Mouse (Mus musculus): ENCODE measurements around the gene Agbl4. TPM values are rescaled to one million over a fixed set of nuclear protein-coding genes. Genes with fewer than 3 reads are reported as not detected.

Agbl4 gene
- total and polyA plus RNA-seq, 3 experiments = not detected

DNA sequence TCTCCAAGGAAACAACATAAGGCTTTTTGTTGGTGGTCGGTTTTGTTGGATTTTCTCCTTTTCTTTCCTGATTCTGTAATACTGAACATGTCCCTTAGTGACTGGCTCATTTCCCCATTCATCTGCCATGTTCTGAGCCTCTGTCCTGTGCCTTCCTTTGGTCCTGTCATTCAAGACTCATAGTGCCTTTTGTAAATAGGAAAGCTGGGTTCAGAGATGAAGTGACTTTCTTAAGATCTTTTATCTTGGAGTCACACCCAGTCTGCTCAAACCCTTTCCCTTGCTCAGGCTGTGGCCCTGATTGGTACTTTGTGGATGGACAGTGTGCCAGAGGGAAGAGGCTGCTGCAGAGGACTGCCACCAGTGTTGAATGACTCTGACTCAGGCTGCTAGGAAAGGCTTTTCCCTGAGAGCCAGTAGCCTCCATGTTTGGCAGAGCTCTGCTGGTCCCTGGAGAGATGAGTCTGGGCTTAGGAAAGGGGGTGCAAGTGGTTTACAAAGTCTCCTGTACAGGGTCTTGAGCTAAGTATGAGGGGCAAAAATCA lies 1047.2 kb downstream of the Agbl4 start:
- TF ChIP-seq KAT2A (conservative IDR thresholded peaks at IDR 0.05; ENCODE audit: low read depth, low read length) (no peak), ZNF384 (IDR thresholded peaks at IDR 0.05; ENCODE audit: low read depth, low read length) (no peak), CHD1 (IDR thresholded peaks at IDR 0.05; ENCODE audit: low read depth, low read length) (no peak), MAZ (IDR thresholded peaks at IDR 0.05; ENCODE audit: low read depth, low read length) (no peak), TBP (IDR thresholded peaks at IDR 0.05; ENCODE audit: low read depth, low read length) (no peak), SIN3A (IDR thresholded peaks at IDR 0.05; ENCODE audit: low read length) (no peak), MYC (IDR thresholded peaks at IDR 0.05; ENCODE audit: low read depth, low read length) (no peak), TCF12 (IDR thresholded peaks at IDR 0.05; ENCODE audit: low read depth, low read length) (no peak), TAL1 (IDR thresholded peaks at IDR 0.05; ENCODE audit: low read length) (no peak), RAD21 (IDR thresholded peaks at IDR 0.05; ENCODE audit: low read depth, low read length) (no peak), JUND (IDR thresholded peaks at IDR 0.05; ENCODE audit: low read depth, low read length) (no peak), GATA1 (IDR thresholded peaks at IDR 0.05; ENCODE audit: low read depth, low read length) (no peak), UBTF (IDR thresholded peaks at IDR 0.05; ENCODE audit: borderline replicate concordance, insufficient read depth, low read depth, low read length) (no peak), POLR2AphosphoS2 (IDR thresholded peaks at IDR 0.05; ENCODE audit: low read length) (no peak), CHD2 (IDR thresholded peaks at IDR 0.05; ENCODE audit: low read length) (no peak), SMC3 (IDR thresholded peaks at IDR 0.05; ENCODE audit: low read depth, low read length) (no peak), E2F4 (IDR thresholded peaks at IDR 0.05; ENCODE audit: borderline replicate concordance, low read depth, low read length) (no peak), ZKSCAN1 (IDR thresholded peaks at IDR 0.05; ENCODE audit: low read depth, low read length) (no peak), USF1 (IDR thresholded peaks at IDR 0.05; ENCODE audit: low read depth, low read length) (no peak), MEF2A (IDR thresholded peaks at IDR 0.05; ENCODE audit: extremely low read depth, insufficient replicate concordance, low read depth, low read length, poor library complexity, severe bottlenecking) (no peak)
- H3K27ac ChIP-seq (ENCODE audit: control insufficient read depth, low read depth, low read length) = no peak overlapping the region
- no peak overlapping the region for H3K9ac ChIP-seq (ENCODE audit: control insufficient read depth, low read depth, low read length, poor library complexity, severe bottlenecking)
- H3K79me2 ChIP-seq (ENCODE audit: control insufficient read depth, insufficient read depth, low read length, poor library complexity) = no peaks in the 10 kb centered on the region
- DNase-seq (ENCODE audit: low read depth, low spot score) = no peak
- no peaks in the 10 kb centered on the region for H3K4me1 ChIP-seq (ENCODE audit: control insufficient read depth in 1 of 2, insufficient read depth in 2 of 2, low read length in 2 of 2)
- H3K36me3 ChIP-seq (ENCODE audit: control insufficient read depth in 1 of 2, insufficient read depth in 2 of 2, low read length in 2 of 2) = no peaks in the 10 kb centered on the region
- H3K27me3 ChIP-seq (ENCODE audit: control insufficient read depth in 1 of 2, insufficient read depth in 2 of 2, low read length in 2 of 2) = no peaks in the 10 kb centered on the region
- H3K4me3 ChIP-seq (ENCODE audit: control insufficient read depth in 1 of 2, insufficient read depth in 1 of 2, low read depth in 2 of 2, low read length in 2 of 2) = no peak overlapping the region
- H3K9me3 ChIP-seq (replicated peaks; ENCODE audit: insufficient read depth, low read length) = no peaks in the 10 kb centered on the region

DNA sequence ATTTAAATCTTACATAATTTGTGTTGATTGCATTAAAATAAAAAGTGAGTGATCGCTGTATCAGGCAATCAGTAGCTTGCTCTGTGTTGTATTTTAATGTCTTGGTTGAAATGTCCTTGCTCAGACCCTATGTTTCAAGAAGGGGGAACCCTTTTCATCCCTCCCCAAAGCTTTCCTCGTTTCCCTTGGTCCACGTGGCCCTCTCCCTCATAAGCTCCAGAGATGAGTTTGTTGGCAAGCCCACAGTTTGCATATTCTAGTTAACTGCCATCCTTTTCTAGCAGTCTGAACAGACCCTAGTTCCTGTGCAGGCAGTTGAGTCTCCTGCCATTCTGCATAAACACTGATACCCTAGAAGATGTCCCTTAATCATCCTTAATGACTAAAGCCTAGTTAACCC lies 1050.5 kb downstream of the Agbl4 start:
- H3K36me3 ChIP-seq (ENCODE audit: control insufficient read depth in 1 of 2, insufficient read depth in 2 of 2, low read length in 2 of 2) = no peaks in the 10 kb centered on the region
- DNase-seq (ENCODE audit: low read depth, low spot score) = no peak
- H3K4me1 ChIP-seq (ENCODE audit: control insufficient read depth in 1 of 2, insufficient read depth in 2 of 2, low read length in 2 of 2) = no peaks in the 10 kb centered on the region
- H3K79me2 ChIP-seq (ENCODE audit: control insufficient read depth, insufficient read depth, low read length, poor library complexity) = no peaks in the 10 kb centered on the region
- no peaks in the 10 kb centered on the region for H3K27me3 ChIP-seq (ENCODE audit: control insufficient read depth in 1 of 2, insufficient read depth in 2 of 2, low read length in 2 of 2)
- H3K9me3 ChIP-seq (replicated peaks; ENCODE audit: insufficient read depth, low read length) = no peaks in the 10 kb centered on the region
- H3K4me3 ChIP-seq (ENCODE audit: control insufficient read depth in 1 of 2, insufficient read depth in 1 of 2, low read depth in 2 of 2, low read length in 2 of 2) = no peak overlapping the region
- TF ChIP-seq CTCF (IDR thresholded peaks at IDR 0.05 in 2 of 3, conservative IDR thresholded peaks at IDR 0.05 in 1 of 3; ENCODE audit: control insufficient read depth in 1 of 3, insufficient read depth in 1 of 3, low read depth in 2 of 3, low read length in 3 of 3, poor library complexity in 1 of 3, severe bottlenecking in 1 of 3) = no peak
- TF ChIP-seq ETS1 (IDR thresholded peaks at IDR 0.05; ENCODE audit: low read depth, low read length) = no peak
- no peak for TF ChIP-seq UBTF (IDR thresholded peaks at IDR 0.05; ENCODE audit: borderline replicate concordance, insufficient read depth, low read depth, low read length)
- no peak for TF ChIP-seq ZKSCAN1 (IDR thresholded peaks at IDR 0.05; ENCODE audit: low read depth, low read length)
- TF ChIP-seq SMC3 (IDR thresholded peaks at IDR 0.05; ENCODE audit: low read depth, low read length) = no peak
- TF ChIP-seq SIN3A (IDR thresholded peaks at IDR 0.05; ENCODE audit: low read length) = no peak
- no peak for TF ChIP-seq POLR2AphosphoS5 (IDR thresholded peaks at IDR 0.05; ENCODE audit: borderline replicate concordance, low read depth, low read length)
- no peak for TF ChIP-seq MAFK (IDR thresholded peaks at IDR 0.05; ENCODE audit: borderline replicate concordance, low read depth, low read length)
- no peak for TF ChIP-seq USF2 (IDR thresholded peaks at IDR 0.05; ENCODE audit: borderline replicate concordance in 1 of 2, insufficient read depth in 1 of 2, low read depth in 1 of 2, low read length in 2 of 2)
- TF ChIP-seq ELF1 (IDR thresholded peaks at IDR 0.05; ENCODE audit: low read depth, low read length) = no peak
- TF ChIP-seq HCFC1 (IDR thresholded peaks at IDR 0.05; ENCODE audit: low read depth, low read length) = no peak
- no peak for TF ChIP-seq E2F4 (IDR thresholded peaks at IDR 0.05; ENCODE audit: borderline replicate concordance, low read depth, low read length)
- H3K9ac ChIP-seq (ENCODE audit: control insufficient read depth, low read depth, low read length, poor library complexity, severe bottlenecking) = no peak overlapping the region
- no peak overlapping the region for H3K27ac ChIP-seq (ENCODE audit: control insufficient read depth, low read depth, low read length)
